Mouse (Mus musculus): ENCODE data around the gene Slc52a3. TPM values are rescaled to one million over a fixed set of nuclear protein-coding genes. Genes with fewer than 3 reads are reported as not detected.

The Slc52a3 gene
- polyA plus RNA-seq, 2 experiments: 2.7 to 3.6 TPM

GRCm38 (mm10) chr2:151969396-151969795, 26.9 kb upstream of the Slc52a3 start:
- peaks cover 31% of the 10 kb centered on the region for H3K4me1 ChIP-seq (ENCODE audit: control insufficient read depth, insufficient read depth, low read length)
- no peak for ATAC-seq (ENCODE audit: low FRiP score, low read depth)
- no peak for TF ChIP-seq POLR2A (IDR thresholded peaks at IDR 0.05; ENCODE audit: borderline replicate concordance, extremely low read depth, insufficient read depth, insufficient read length)
- H3K27me3 ChIP-seq (ENCODE audit: control insufficient read depth, insufficient read depth, low read length): peaks cover 8% of the 10 kb centered on the region; the same call in 1 of the 2 replicates
- no peak overlapping the region for H3K4me3 ChIP-seq (replicated peaks; ENCODE audit: low read length)
- no peak overlapping the region for H3K9ac ChIP-seq (ENCODE audit: low read depth, low read length, severe bottlenecking)
- H3K4me2 ChIP-seq (replicated peaks; ENCODE audit: low read depth, low read length, severe bottlenecking): 0 out of 2 replicates have a peak overlapping the region, but pooled peaks have one; percentile 4
- peaks cover 15% of the 10 kb centered on the region for H3K36me3 ChIP-seq (ENCODE audit: control insufficient read depth, insufficient read depth, low read length)
- no peak for DNase-seq (ENCODE audit: low spot score)
- no peaks in the 10 kb centered on the region for H3K9me3 ChIP-seq (ENCODE audit: control insufficient read depth, low read length)
- no peak overlapping the region for H3K27ac ChIP-seq (replicated peaks; ENCODE audit: low read depth, low read length)
- WGBS: 92% methylated on average over 6 of the region's 6 CpGs

- Histone ChIP-seq H3K9me3 (ENCODE audit: control insufficient read depth, low read length) (no peaks in the 10 kb centered on the region), H3K4me3 (replicated peaks; ENCODE audit: low read length) (peak overlapping the region; percentile 39), H3K4me1 (ENCODE audit: control insufficient read depth, insufficient read depth, low read length) (peaks cover 27% of the 10 kb centered on the region), H3K36me3 (ENCODE audit: control insufficient read depth, insufficient read depth, low read length) (peaks cover 15% of the 10 kb centered on the region), H3K9ac (ENCODE audit: low read depth, low read length, severe bottlenecking) (peak overlapping the region; percentile 65), H3K27me3 (ENCODE audit: control insufficient read depth, insufficient read depth, low read length) (peaks cover 10% of the 10 kb centered on the region; the same call in 1 of the 2 replicates), H3K27ac (replicated peaks; ENCODE audit: low read depth, low read length) (peak overlapping the region; percentile 58; the same call in 1 of the 2 replicates), H3K4me2 (replicated peaks; ENCODE audit: low read depth, low read length, severe bottlenecking) (peak overlapping the region; percentile 69)
- DNase-seq (ENCODE audit: low spot score) (peak; percentile 93), ATAC-seq (ENCODE audit: low FRiP score, low read depth) (peak; percentile 94)
- WGBS: 49% methylated on average over 49 of the region's 53 CpGs
- peak; percentile 91; the same call in 1 of the 2 replicates for TF ChIP-seq POLR2A (IDR thresholded peaks at IDR 0.05; ENCODE audit: borderline replicate concordance, extremely low read depth, insufficient read depth, insufficient read length)
Observed at GRCm38 (mm10) chr2:151970191-151971172, 25.8 kb upstream of the Slc52a3 start.

- Histone ChIP-seq H3K4me1 (ENCODE audit: control insufficient read depth, insufficient read depth, low read length) (peaks cover 27% of the 10 kb centered on the region), H3K36me3 (ENCODE audit: control insufficient read depth, insufficient read depth, low read length) (peaks cover 15% of the 10 kb centered on the region), H3K27me3 (ENCODE audit: control insufficient read depth, insufficient read depth, low read length) (peaks cover 10% of the 10 kb centered on the region; the same call in 1 of the 2 replicates), H3K4me3 (replicated peaks; ENCODE audit: low read length) (no peak overlapping the region), H3K9ac (ENCODE audit: low read depth, low read length, severe bottlenecking) (no peak overlapping the region), H3K27ac (replicated peaks; ENCODE audit: low read depth, low read length) (no peak overlapping the region), H3K9me3 (ENCODE audit: control insufficient read depth, low read length) (no peaks in the 10 kb centered on the region), H3K4me2 (replicated peaks; ENCODE audit: low read depth, low read length, severe bottlenecking) (no peak overlapping the region)
- DNase-seq (ENCODE audit: low spot score): no peak
- 83% methylated on average over 5 of the region's 5 CpGs for WGBS
- no peak for ATAC-seq (ENCODE audit: low FRiP score, low read depth)
- TF ChIP-seq POLR2A (IDR thresholded peaks at IDR 0.05; ENCODE audit: borderline replicate concordance, extremely low read depth, insufficient read depth, insufficient read length): no peak
Observed at GRCm38 (mm10) chr2:151971748-151972147, 24.6 kb upstream of the Slc52a3 start.

GRCm38 (mm10) chr2:151972880-151973594, 23.3 kb upstream of the Slc52a3 start:
- peak; percentile 60 for DNase-seq (ENCODE audit: low spot score)
- H3K27ac ChIP-seq (replicated peaks; ENCODE audit: low read depth, low read length): no peak overlapping the region

More at GRCm38 (mm10) chr2:151972880-151973594, 23.3 kb upstream of the Slc52a3 start:
- no peak for TF ChIP-seq POLR2A (IDR thresholded peaks at IDR 0.05; ENCODE audit: borderline replicate concordance, extremely low read depth, insufficient read depth, insufficient read length)
- Histone ChIP-seq H3K4me1 (ENCODE audit: control insufficient read depth, insufficient read depth, low read length) (peaks cover 29% of the 10 kb centered on the region), H3K36me3 (ENCODE audit: control insufficient read depth, insufficient read depth, low read length) (peaks cover 15% of the 10 kb centered on the region), H3K9ac (ENCODE audit: low read depth, low read length, severe bottlenecking) (no peak overlapping the region), H3K4me3 (replicated peaks; ENCODE audit: low read length) (peak overlapping the region; percentile 6), H3K27me3 (ENCODE audit: control insufficient read depth, insufficient read depth, low read length) (peaks cover 10% of the 10 kb centered on the region; the same call in 1 of the 2 replicates), H3K9me3 (ENCODE audit: control insufficient read depth, low read length) (no peaks in the 10 kb centered on the region), H3K4me2 (replicated peaks; ENCODE audit: low read depth, low read length, severe bottlenecking) (peak overlapping the region; percentile 38)
- ATAC-seq (ENCODE audit: low FRiP score, low read depth): peak; percentile 42
- 24% methylated on average over 23 of the region's 23 CpGs for WGBS
